Mouse (Mus musculus): Measurements from ENCODE around the gene Map1a. TPM values are rescaled to one million over a fixed set of nuclear protein-coding genes. Genes with fewer than 3 reads are reported as not detected.

Map1a gene
- 3.4 and 5.7 TPM in 2 replicates for polyA plus RNA-seq (2012; rRNA removed; ENCODE audit: low replicate concordance)

DNA sequence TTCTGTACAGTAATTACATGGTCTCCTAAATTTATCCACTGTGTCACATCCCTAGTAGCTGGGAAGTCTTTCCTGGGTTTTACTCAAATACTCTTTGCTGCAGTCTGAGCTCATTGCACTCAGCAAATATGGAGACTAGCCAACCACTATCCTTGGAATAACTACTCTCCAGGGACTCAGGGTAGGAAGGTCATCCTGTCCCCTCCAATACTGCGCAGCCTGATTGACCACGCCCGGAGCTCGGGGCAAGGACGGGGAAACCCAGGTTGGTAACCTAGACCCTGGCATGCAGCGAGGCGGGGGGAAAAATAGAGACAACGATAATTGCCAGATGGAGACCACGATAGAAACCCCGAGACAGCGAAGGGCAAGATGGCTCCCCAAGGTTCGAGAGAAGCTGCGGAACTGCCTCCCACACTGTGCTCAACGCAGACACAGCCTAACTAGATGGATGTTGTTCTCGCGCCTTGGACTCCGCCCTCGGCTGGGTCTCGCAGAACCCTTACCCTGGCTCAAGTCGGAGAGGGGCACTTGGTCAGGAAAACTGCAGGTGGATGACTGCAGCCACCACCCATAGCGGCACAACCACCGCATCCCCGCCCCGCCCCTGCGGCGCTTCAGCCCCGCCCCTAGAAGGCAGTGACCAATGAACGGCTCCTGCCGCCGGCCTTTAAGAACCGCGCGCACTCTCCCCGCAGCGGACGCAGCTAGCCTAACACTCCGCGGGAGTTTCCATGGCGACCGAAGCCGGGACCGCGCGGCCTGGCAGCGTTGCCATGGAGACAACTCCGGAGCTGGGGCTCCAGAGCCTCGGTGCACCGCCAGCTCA lies at the start of gene Map1a:
Map1a (plus strand) TSS at position 700 of the 829 bp plus-strand sequence.

DNA sequence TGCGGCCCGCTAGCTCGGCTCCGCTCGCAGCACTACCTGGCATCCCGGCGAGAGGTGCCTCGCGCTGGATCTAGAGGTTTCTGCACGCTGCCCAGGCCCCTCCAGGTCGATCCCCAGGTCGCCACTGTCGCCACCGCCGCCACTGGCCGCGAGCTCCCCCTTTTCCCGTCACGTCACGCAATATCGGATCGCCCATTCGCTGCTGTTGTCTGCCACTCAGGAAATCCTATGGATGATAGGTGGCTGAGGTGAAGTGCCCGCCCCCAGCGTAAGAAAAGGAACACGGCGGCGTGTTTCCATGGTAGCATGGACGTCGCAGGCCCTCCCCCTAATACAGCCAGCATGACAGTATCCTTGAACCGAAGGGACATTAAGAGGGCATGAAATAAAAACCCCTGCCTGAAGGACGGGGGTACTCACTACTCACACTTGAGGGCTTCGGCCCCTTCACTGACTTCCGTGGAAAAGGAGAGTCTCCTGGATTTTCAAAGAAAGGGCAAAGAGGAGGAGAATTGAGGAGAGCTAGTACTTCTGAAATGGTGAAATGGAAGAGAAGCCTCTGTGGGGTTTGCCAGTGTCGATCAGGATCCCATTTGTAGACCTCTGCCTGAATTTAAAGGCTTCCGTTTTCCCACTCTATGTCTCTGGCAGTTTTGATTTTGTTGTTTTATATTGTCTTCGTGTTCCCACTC lies 18.0 kb upstream of the Map1a start, which contains the start of gene Trp53bp1:
Trp53bp1 (minus strand) TSS at position 172 of the 692 bp plus-strand sequence.

DNA sequence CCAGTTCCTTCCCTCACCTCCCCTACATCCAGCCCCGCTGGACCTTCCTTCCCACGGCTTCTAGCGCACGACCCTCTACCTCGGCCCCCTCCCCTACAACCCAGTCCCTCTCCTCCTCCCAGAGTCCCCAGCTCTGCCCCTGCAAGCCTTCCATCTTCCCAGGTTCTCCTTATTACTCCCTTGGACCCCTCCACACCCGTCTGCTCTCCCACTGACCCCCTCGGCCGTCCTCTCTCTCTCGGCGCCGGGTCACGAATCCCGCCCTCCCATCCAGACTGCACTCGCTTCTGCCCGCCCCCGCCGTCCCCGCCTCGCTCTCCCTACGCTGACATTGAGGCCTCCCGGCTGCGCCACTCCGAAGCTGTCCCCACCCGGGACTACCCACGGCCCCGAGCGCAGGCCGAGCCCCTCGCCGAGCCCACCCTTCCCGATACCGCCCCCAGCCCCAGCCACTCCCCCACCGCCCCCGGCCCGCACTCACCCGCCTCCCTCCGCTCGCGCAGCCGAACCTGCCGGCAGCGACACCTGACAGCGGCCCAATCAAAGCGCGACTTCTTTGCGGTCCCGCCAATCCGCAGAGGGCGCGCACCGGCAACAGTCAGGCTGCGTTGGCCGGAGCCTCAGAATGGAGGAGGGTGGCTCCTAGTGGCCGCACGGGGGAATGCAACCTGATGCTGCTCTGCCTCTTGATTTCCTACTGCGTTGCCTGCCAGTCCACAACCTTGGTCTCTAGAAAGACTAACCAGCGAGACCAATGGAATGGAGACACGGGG lies 65.6 kb downstream of the Map1a start, which contains the start of gene Ppip5k1:
Ppip5k1 (minus strand) TSS at position 577 of the 773 bp plus-strand sequence.

DNA sequence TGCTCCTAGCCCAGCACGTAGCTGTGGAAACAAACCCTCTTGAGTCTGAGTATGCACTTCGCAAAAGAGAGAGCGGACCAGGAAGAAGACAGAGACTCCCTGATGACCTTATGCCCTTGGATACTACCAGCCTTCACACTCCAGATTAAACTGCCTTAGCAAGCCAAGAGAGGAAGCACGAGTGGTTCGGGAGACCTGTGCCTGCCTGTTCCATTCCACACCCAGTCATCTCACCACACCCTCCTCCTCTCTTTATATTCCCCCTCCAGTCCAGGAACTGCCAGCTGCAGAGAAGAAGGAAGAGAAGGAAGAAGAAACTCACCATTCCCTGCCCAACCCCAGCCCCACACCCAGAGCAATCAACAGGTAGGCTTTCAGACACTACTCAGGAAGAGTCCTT lies 68.1 kb downstream of the Map1a start, which contains the start of gene Ckmt1:
Ckmt1 (plus strand) TSS at position 221 of the 400 bp plus-strand sequence.

Other genes with a start within 250 kb of the Map1a start
- gene Tgm5, start 203.8 kb upstream of the Map1a start, polyA plus RNA-seq (2012; rRNA removed; ENCODE audit: low replicate concordance) = 1.0 TPM in 1 of 2 replicates, not detected in the other
- 0.23 TPM in 1 of 2 replicates, not detected in the other for gene Tgm7, start 179.8 kb upstream of the Map1a start, polyA plus RNA-seq (2012; rRNA removed; ENCODE audit: low replicate concordance)
- gene Adal, start 149.2 kb upstream of the Map1a start, polyA plus RNA-seq (2012; rRNA removed; ENCODE audit: low replicate concordance) = 3.2 and 6.8 TPM in 2 replicates
- gene Lcmt2, start 148.9 kb upstream of the Map1a start, polyA plus RNA-seq (2012; rRNA removed; ENCODE audit: low replicate concordance) = 8.7 and 13.8 TPM in 2 replicates
- gene Tubgcp4, start 118.9 kb upstream of the Map1a start, polyA plus RNA-seq (2012; rRNA removed; ENCODE audit: low replicate concordance) = 38.3 and 50.0 TPM in 2 replicates
- gene Zscan29, start 118.5 kb upstream of the Map1a start, polyA plus RNA-seq (2012; rRNA removed; ENCODE audit: low replicate concordance) = 2.9 and 3.3 TPM in 2 replicates
- 21.3 and 28.9 TPM in 2 replicates for gene Trp53bp1, start 18.2 kb upstream of the Map1a start, polyA plus RNA-seq (2012; rRNA removed; ENCODE audit: low replicate concordance)
- gene Ppip5k1, start 65.8 kb downstream of the Map1a start, polyA plus RNA-seq (2012; rRNA removed; ENCODE audit: low replicate concordance) = 60.3 and 74.7 TPM in 2 replicates
- gene Ckmt1, start 68.1 kb downstream of the Map1a start, polyA plus RNA-seq (2012; rRNA removed; ENCODE audit: low replicate concordance) = 11.3 and 12.9 TPM in 2 replicates
- 0.13 and 0.17 TPM in 2 replicates for gene Strc, start 97.6 kb downstream of the Map1a start, polyA plus RNA-seq (2012; rRNA removed; ENCODE audit: low replicate concordance)
- 268 and 1,023 TPM in 2 replicates for gene Pdia3, start 124.2 kb downstream of the Map1a start, polyA plus RNA-seq (2012; rRNA removed; ENCODE audit: low replicate concordance)
- 1.0 and 4.7 TPM in 2 replicates for gene Catsper2, start 124.2 kb downstream of the Map1a start, polyA plus RNA-seq (2012; rRNA removed; ENCODE audit: low replicate concordance)
- gene Ell3, start 154.7 kb downstream of the Map1a start, polyA plus RNA-seq (2012; rRNA removed; ENCODE audit: low replicate concordance) = 4.2 and 4.7 TPM in 2 replicates
- 286 and 288 TPM in 2 replicates for gene Serf2, start 159.6 kb downstream of the Map1a start, polyA plus RNA-seq (2012; rRNA removed; ENCODE audit: low replicate concordance)
- 4.0 and 4.7 TPM in 2 replicates for gene Hypk, start 163.7 kb downstream of the Map1a start, polyA plus RNA-seq (2012; rRNA removed; ENCODE audit: low replicate concordance)
- 0.60 and 0.72 TPM in 2 replicates for gene Serinc4, start 167.2 kb downstream of the Map1a start, polyA plus RNA-seq (2012; rRNA removed; ENCODE audit: low replicate concordance)
- 2.2 and 2.9 TPM in 2 replicates for gene Mfap1b, start 184.5 kb downstream of the Map1a start, polyA plus RNA-seq (2012; rRNA removed; ENCODE audit: low replicate concordance)
- gene Mfap1a, start 217.1 kb downstream of the Map1a start, polyA plus RNA-seq (2012; rRNA removed; ENCODE audit: low replicate concordance) = 1.6 and 4.6 TPM in 2 replicates
- 2.2 and 4.3 TPM in 2 replicates for gene Wdr76, start 217.1 kb downstream of the Map1a start, polyA plus RNA-seq (2012; rRNA removed; ENCODE audit: low replicate concordance)